Mouse (Mus musculus) left cerebral cortex, adult 9 months (tissue): ENCODE measurements around the gene Dclre1a.

Experiments used
- DNase-seq, 2 experiments: peaks; one replicate each; pipeline ENCODE4 v3.0.0; 2022; ENCODE audit warnings: low spot score in 2 of 2

Gene Dclre1a

DNA sequence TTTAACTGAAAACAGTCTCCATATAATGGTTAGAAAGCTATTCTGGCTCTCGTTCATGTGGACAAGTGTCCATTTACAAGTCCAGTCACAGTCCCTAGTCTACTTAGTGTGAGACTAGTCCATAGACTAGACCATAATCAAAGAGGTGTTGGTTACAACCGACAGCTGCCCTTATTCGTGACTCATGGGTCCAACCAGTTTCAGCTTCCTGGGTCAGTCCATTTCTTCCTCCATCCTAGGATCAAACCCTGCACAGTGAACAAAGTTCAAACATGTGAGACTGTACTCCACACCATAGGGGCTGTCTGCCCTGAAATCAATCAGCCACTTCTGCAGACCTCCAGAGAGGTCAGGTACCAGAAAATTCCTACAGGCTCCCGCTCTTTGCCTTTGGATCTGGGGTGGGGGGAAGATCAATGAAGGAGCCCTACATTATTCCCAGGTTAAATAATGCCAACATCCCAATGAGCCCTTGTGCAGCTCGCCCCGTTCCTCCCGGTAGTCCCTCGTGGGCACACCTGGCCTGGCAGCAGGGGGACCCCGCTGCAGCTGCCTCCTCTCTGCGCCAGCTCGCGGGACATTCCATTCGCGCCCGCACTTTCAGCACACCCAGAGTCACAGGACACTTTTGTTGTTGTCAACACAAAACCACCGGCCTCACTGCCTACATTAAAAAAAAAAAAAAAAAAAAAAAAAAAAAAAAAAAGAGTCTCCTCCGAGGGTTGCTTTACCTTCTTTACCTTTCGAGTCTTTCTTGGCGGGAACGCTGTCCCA is at the start of gene Dclre1a:
Gene Dclre1a (minus strand): TSS at position 767 of the 774 bp plus-strand sequence.
- DNase-seq, result peak in 1 of 2 experiments; percentile 64

DNA sequence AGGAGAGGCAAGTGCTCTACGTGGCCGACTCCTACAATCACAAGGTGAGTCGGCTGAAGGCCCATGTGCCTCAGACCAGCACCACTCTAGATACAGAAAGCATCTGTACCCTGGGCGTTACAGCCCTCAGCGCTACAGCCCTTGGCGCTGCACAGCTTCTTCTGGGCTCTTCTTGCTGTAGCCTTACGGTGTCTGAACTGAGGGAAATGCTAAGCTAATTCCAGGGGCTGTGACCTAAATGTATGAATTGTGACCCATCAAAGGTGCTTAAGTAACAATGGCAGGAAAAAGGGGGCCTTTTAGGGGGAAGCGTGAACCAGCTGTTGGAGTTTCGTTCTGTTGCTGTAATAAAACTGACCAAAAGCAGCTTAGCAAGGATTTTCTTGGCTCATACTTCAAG is 44.5 kb upstream of the Dclre1a start:
- DNase-seq, result no peak

DNA sequence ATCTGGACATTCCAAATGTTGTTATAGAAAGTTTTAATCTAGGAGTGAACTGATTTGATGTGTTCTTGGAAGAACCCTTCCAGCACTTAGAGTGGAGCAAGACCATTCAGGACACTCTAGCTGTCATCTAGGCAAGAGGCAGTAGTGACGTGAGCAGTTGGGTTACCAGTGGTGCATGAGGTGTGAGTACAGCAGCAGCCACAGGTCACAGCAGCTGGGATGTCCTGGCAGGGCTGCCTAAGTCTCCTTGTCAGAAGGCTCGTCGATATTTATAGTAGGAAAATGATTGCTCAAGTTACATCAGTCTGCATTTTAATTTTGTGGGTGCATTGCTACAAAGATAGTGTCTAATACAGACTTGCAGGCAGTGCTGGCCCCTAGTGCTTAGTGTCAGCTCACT is 42.2 kb upstream of the Dclre1a start:
- no peak for DNase-seq

DNA sequence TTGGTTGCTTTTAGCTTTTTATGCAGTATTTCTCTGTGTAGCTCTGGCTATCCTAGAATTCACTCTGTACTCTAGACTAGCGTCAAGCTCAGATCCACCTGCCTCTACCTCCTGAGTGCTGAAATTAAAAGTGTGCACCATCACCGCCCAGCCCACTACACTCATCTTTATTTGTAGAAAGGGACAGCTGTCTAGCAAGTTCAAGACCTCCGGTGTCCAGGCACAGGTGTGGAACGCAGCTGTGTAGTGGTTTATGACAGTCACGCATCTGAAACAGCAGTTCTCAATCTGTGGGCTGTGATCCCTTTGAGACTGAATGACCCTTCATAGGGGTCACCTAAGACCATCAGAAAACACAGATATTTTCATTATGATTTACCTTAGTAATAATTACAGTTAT is 41.4 kb upstream of the Dclre1a start:
- no peak for DNase-seq

DNA sequence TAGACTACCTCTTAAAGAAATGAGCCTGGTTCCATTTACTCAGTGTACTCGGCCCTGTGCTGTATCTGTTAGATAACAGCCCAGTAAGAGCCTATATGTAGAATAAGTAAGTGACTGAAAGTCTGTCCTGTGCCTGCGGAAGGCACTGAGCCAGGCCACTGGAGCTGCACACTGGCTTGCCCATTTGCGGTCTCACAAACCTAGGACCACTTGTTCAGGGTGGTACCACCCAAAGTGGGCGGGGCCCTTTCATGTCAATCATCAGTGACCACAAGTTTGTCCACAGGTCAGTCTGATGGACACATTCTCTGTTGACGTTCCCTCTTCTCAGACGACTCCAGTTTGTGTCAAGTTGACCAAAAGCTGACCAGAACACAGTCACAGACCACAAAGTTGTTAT is 41.0 kb upstream of the Dclre1a start:
- DNase-seq, result no peak

DNA sequence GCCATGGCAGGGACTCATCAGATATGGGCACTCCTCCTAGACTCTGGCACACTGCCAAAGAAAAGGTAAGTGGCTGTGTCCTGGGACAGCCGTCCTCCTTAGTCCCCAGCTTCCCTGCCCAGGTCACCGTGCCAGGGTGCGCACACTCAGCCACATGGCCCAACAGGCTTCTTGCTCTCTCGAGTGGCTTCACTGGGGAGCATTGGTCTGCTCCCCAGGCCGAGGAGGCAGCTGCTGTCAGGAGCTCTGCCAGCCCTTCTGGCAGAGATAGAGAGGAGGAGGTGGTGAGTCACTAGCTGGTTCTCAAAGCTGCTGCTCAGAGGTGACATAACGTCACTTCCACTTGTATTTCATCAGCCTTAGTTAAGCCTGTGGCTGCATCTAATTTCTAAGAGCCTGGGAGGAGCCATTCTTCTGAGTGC is 40.2 kb upstream of the Dclre1a start:
- DNase-seq, result peak; percentile 67 to 74

DNA sequence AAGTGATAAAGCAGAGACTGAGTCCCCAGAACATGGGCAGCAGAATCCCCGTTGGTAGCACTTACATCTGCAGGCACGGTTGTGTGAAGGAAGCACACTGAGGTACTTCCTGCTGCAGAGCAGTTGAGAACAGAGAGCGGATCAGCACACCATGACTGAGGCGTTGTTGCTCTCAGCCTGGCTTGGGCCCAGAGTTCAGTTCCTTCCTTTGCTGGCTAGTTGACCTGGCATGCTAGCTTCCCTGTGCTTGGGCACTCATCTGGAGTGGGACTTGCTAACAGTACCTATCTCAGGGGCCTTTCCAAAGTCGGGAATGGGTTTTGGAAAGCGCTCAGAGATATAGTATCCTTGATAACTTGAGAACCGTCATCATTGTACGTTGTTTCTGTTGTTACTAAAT is 38.3 kb upstream of the Dclre1a start:
- no peak for DNase-seq

DNA sequence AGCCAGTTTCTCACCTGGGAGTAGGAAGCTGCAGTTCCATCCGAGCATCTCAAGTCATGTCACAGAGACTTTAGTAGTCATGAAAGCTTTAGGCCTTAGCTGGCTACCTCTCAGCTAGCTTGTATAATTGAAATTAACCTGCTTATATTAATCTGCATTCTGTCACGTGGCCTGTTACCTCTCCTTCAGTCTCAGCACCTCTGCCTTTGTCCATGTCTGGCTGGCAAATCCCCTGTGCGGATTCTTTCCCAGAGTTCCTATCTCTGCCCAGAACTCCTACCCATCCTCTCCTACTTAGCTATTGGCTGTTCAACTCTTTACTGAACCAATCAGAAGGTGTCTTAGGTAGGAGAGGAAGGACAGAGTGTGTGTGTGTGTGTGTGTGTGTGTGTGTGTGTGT is 36.3 kb upstream of the Dclre1a start:
- DNase-seq, result no peak

DNA sequence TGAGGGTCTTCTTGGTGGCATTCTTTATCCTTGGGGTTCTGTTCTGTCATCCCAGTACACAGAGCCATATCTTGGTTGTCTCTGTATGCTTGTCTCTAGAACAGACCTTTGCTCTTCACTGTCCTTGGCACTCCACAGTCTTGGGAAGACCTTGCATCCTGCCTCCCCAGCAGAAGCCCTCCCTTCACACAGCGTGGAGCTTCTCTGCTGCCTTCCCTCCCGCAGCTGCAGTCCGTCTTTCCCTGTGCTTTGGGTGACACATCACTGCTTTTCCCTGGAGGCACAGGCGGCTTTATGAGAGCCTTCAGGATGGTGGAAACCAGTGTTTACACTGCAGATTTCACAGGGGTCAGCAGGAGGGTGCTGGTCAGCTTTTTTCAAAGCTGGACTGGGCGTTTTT is 35.8 kb upstream of the Dclre1a start:
- DNase-seq, result no peak

DNA sequence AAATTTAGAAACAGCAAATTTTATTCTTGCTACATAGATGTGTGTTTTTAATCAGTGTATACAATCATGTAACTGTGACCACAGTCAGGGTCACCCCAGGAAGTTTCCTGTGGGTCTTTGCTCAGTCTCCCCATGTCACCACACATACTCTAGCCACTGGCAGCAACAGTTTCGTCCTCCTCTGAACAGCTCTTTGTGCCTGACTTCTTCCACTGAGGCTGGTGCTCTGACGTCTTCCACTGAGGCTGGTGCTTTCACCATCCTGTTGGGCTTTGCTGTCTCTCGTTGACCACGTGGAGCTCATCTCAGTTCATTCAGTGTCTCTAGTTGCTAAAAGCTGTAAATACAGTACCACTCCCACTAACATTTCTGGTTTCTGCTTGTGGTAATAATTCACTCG is 34.0 kb upstream of the Dclre1a start:
- no peak for DNase-seq

DNA sequence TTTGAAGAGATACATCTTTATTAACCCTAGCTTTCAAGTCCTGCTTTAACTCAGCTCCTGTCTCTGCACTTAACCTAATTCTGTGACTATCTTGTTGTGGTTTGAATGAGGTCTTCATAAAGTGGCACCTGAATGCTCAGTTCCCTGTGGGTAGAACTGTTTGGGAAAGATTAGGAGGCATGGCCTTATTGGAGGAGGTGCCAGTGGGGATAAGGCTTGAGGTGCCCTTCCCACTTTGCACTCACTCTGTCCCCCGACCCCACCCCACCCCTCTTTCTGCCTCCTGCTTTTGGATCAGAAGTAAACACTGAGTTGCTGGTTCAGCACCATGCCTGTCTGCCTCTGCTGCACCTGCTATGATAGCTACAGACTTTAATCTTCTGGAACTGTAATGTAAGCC is 29.8 kb upstream of the Dclre1a start:
- no peak for DNase-seq

DNA sequence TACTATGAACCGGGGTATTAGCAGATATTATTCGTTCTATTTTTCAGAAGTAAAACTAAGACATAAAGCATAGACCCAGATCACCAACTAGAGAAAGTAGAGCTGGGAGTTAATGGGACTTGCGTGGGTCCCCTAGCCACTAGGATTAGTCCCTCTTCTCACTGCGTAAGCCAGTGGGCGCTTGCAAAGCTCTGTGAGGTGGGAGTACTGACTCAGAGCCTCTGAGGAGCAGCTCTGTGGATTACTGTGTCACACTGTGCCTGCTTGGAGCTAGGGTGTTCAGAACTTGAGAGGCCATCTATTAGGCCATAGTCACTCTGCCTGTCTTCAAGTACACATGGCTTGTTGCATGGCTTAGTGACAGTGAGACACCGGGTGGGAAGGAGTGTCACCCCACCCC is 25.2 kb upstream of the Dclre1a start:
- DNase-seq, result peak; percentile 38 to 47

DNA sequence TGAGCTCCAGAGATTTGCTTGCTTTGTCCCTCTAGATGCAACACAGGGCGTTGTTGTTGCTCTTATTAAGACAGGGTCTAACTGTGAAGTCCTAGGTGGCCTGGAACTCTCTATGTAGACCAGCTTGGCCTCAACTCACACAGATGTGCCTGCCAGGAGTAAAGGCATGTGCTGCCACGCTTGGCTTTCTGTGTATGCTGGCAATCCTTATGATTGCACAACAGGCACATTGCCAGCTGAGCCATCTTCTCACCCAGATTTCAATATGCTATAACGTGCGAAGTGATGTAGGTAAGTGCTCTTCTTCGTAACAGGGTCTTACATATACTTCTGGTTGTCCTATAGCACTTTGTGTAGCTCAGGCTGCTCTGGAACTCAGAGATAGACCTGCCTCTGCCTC is 23.9 kb upstream of the Dclre1a start:
- DNase-seq, result no peak

DNA sequence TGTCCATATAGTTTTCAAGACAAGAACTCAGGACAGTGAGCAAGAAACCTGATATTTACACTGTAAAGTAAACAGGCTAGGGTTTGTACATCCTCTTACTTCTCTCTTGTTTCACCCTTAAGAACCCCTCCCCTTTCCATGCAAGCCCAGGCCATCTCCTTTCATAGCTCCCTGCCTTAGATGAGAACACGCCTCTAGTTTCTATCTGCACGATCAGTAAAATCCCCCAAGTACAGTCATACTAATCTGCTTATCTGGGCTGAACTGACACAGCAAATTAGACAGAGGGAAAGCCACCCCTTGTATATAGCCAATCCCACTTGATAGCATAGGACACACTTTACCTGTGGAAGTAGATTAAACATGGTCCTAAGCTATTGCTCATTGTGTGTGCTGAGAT is 23.2 kb upstream of the Dclre1a start:
- no peak for DNase-seq

DNA sequence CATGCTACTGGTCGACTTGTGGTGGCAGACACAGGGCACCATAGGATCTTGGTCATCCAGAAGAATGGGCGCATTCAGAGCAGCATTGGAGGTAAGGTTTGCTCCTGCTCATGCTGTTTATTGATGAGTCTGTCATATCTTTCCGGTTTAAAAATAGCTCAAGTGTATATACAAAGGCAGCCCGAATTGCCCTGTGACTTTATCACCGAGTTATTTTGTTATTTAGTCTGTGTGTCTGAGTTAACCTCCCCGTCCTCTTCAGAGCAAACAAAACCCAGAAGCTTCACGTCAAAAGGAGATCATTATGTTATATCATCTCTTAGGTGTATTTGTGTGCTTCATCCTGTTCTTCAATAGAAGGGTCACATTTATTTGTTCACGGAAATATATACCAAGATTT is 22.8 kb upstream of the Dclre1a start:
- DNase-seq, result no peak

DNA sequence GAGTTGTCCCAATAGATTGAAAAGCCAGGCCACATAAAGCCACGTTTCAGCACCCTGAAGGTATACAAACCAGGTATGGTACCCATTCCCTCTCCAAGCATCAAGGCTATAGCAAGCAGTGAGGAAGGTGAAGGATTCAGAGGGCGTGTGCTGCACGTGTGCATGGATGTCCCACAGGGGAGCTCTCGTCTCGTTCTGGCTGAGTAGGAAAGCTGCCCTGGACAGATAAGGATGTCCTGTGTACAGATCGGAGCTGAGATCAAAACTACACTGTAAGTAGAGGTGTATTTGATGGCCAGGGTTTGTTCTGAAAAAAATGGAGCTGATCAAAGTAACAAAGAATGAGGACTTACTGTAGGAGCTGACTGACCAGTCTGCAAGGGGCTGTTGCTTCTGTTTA is 18.9 kb upstream of the Dclre1a start:
- no peak for DNase-seq

DNA sequence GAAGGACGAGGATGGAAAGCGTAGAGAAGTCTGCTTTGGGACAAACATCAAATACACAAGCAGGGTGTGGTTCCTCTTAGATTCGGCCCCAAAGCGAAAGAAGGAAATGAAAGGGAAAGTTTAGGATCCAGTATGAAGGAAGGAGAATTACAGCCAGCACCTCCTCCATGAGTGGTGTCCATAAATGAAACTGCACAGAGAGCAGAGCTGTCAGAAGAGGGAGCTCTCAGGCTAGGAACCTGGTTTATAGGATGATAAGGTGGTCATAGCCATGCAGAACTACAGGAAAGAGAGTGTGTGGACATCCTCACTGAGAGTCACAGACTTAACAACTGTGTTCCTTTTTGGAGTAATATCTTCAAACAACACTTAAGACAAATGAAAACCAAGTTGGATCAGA is 18.0 kb upstream of the Dclre1a start:
- peak in 1 of 2 experiments; percentile 80 for DNase-seq

DNA sequence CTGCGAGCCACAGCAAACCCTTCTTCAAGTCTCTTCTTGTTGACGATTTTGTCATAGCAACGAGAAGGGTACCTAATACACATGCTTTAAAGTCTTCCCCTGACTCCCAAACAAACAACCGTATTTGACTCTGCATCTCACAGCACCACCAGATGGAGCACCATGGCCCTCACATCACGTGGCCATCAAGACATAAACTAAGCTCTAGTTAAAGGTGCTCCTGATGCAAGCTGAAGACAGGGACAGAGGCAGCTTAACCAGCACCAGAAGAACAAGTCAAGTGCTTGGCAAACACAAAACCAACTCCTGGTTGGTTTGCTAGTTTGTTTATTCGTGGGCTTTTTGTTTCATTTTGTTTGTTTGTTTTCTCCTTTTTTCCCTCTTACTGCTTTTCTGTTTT is 17.3 kb upstream of the Dclre1a start:
- no peak for DNase-seq

DNA sequence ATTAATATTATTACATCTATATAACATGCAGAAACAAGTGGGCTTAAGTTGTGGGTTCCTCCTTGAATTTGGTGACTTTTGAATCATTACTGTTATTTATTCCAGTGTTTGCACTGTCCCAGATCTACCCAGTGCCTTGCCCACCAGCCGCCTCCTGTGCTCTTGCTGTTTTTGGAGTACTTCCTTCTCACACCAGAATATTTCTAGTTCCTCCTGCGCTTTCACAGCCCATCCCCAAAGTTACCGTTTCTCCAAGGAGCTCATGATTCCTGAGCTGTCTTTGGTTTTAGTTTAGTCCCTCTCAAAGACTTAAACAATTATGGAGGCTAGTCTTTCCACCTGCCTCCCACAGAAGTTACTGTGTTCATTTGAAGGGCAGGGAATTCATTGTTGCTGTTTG is 15.4 kb upstream of the Dclre1a start:
- DNase-seq, result peak in 1 of 2 experiments; percentile 59

DNA sequence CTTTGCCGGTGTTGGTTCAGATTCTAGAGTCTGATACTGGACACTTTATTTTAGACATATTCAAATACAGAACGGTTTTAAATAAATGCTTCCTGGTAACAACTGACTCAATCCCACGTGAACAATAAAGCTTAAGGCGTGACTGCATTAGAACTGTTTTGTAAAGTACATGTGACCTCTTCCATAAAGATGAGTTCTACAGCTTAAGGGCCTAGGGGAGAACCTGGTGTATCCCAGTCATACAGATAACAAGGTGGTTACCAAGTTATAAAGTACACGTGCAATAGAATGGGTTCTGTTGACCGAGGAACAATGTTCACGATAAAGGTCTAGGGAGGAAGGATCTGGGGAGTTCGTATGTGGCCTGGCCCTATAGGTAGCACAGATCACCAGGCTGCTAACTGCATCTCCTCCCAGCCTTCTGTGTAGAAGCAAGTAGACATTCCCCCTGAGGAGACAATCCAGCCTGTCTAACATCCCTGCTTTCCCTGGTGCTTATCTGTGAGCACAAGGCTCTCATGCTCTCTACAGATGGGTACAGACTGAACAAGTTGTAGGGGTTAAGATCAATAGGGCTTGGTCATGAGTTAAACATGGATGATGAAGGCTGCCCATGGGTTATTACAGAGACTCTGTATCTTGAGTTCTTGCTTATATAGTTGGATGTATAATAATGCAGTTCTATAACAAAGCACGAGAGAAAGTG is 14.6 kb upstream of the Dclre1a start:
- no peak for DNase-seq

DNA sequence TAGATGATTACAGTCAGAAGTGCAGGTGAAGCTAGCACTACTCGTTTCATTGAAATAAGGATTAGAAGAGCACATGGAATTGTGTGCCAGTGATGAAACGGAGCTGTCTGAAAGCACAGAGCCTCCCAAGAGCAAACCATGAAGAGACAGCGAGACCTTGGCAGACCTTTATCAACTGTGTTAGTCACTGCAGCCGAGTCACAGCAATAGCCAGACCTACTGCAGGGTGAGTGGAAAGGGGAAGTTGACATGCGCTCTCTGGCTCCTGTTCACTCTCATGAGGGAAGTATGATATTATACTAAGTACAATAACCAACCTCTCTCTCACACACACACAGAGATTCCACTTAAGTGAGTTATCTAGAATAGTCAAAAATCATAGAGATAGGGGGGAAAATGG is 8.0 kb upstream of the Dclre1a start:
- DNase-seq, result no peak

DNA sequence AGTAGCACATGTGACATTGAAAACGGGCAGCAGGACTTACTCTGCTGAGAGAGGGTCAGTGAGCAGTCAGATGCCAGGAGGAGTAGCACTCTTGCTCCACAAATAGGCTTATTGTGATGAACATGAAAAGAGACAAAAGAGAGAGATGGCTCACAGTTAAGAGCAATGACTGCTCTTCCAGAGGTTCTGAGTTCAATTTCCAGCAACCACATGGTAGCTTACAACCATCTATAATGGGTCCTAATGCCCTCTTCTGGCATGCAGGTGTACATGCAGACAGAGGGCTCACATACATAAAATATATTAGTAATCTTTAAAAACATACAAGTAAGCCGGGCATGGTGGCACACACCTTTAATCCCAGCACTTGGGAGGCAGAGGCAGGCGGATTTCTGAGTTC is 5.2 kb upstream of the Dclre1a start:
- DNase-seq, result no peak

DNA sequence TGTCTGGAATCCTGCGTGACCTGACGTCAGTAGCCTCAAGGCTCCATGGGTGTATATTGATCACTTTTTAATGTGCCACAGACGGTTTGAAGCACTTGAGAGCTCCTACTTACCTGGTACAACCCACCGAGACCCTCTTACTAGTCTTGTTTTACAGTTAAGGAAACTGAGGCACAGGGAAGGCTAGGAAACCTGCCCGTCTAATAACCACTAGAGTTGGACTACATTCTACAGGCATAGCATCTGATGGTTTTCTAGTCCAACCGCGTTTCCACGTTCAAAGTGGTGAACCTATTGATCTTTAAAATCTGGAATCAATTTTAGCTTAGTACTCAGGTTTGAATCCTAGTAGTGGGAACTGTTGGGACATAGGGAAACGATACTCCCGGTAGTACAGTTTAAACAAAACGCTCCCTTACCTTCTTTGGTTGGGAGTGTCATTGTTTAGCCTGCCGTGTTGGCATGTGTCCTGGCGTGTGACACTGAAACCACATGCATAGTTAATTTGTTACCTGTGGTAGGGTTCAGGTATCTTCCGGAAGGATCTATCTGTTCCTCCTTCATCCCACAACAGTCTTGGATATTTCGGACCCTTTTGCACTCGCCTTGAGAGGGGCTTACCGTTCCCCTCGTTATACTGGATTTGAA is 1.1 kb upstream of the Dclre1a start:
- no peak for DNase-seq
